Mouse (Mus musculus) common myeloid progenitor, adult 5-6 weeks (primary cell): ENCODE measurements around the gene Gm21974. TPM values are rescaled to one million over a fixed set of nuclear protein-coding genes. Genes with fewer than 3 reads are reported as not detected.
"Not testable (repeated sequence)": the region's sequence is repeated elsewhere in the genome, so short reads cannot be mapped to it uniquely, and the experiment has no call there.

Source experiments
- ATAC-seq: replicated peaks from 2 replicates; pipeline ENCODE4 v1.8.0; 2016; ENCODE audit warnings: low read depth, mild to moderate bottlenecking, moderate TSS enrichment, inconsistent platforms; ENCODE audit not compliant: poor library complexity, severe bottlenecking
- total RNA-seq: library from RNA; stranded (forward); fragments of 200-1000, 187-1606 nt; gene quantifications from 2 replicates; pipeline ENCODE4 v1.2.3, GENCODE M21; 2017

Gm21974 gene
- total RNA-seq, 1 experiment from 2014 or later: not detected

GRCm38 (mm10) chr7:127837878-127838277 lies 57.4 kb downstream of the Gm21974 start:
- not testable (repeated sequence) for ATAC-seq

GRCm38 (mm10) chr7:127837473-127837872 lies 57.8 kb downstream of the Gm21974 start:
- no peak for ATAC-seq

Other genes with a start within 250 kb of the Gm21974 start
- 54.4 and 68.0 TPM in 2 replicates for gene Bcl7c, start 186.5 kb downstream of the Gm21974 start, total RNA-seq
- 0.14 TPM in 1 of 2 replicates, not detected in the other for gene Ctf1, start 182.7 kb downstream of the Gm21974 start, total RNA-seq
- not detected in 2 replicates for gene Ctf2, start 163.3 kb downstream of the Gm21974 start, total RNA-seq
- 14.6 and 21.4 TPM in 2 replicates for gene Fbxl19, start 150.9 kb downstream of the Gm21974 start, total RNA-seq
- gene Orai3, start 125.6 kb downstream of the Gm21974 start, total RNA-seq: 24.5 and 40.6 TPM in 2 replicates
- gene Setd1a, start 118.8 kb downstream of the Gm21974 start, total RNA-seq: 15.1 and 16.6 TPM in 2 replicates
- gene Gm49388, start 109.8 kb downstream of the Gm21974 start, total RNA-seq: 1.4 TPM in 1 of 2 replicates, not detected in the other
- 36.7 and 52.3 TPM in 2 replicates for gene Hsd3b7, start 94.8 kb downstream of the Gm21974 start, total RNA-seq
- gene Stx4a, start 71.2 kb downstream of the Gm21974 start, total RNA-seq: 47.6 and 56.9 TPM in 2 replicates
- 0.64 TPM in 1 of 2 replicates, not detected in the other for gene Stx1b, start 70.9 kb downstream of the Gm21974 start, total RNA-seq
- 47.1 and 50.4 TPM in 2 replicates for gene Zfp646, start 19.2 kb downstream of the Gm21974 start, total RNA-seq
- 3.2 and 10.5 TPM in 2 replicates for gene Zfp668, start 18.6 kb downstream of the Gm21974 start, total RNA-seq
- 0.27 TPM in 1 of 2 replicates, not detected in the other for gene Prss53, start 4.5 kb downstream of the Gm21974 start, total RNA-seq
- gene Vkorc1, start 163 bp upstream of the Gm21974 start, total RNA-seq: 27.6 and 34.0 TPM in 2 replicates
- 40.9 and 47.1 TPM in 2 replicates for gene Bckdk, start 8.6 kb upstream of the Gm21974 start, total RNA-seq
- 30.0 and 36.0 TPM in 2 replicates for gene Kat8, start 17.1 kb upstream of the Gm21974 start, total RNA-seq
- not detected in 2 replicates for gene Prss8, start 34.6 kb upstream of the Gm21974 start, total RNA-seq
- gene Prss36, start 51.3 kb upstream of the Gm21974 start, total RNA-seq: 2.4 and 4.3 TPM in 2 replicates
- gene Fus, start 72.0 kb upstream of the Gm21974 start, total RNA-seq: 79.4 and 108 TPM in 2 replicates
- 19.8 and 27.3 TPM in 2 replicates for gene Pycard, start 98.4 kb upstream of the Gm21974 start, total RNA-seq
- not detected in 2 replicates for gene Trim72, start 108.5 kb upstream of the Gm21974 start, total RNA-seq
- 10.8 and 12.8 TPM in 2 replicates for gene Itgam, start 167.2 kb upstream of the Gm21974 start, total RNA-seq
- not detected in 2 replicates for gene Gm49368, start 167.2 kb upstream of the Gm21974 start, total RNA-seq
- gene Itgax, start 234.1 kb upstream of the Gm21974 start, total RNA-seq: 3.0 and 4.1 TPM in 2 replicates